Mouse (Mus musculus) hindlimb bud, embryonic 11.5 days (tissue): ENCODE measurements around the gene Olfr514.
"Not testable (repeated sequence)": the region's sequence is repeated elsewhere in the genome, so short reads cannot be mapped to it uniquely, and the experiment has no call there.

Experiments used
- DNase-seq: peaks from one replicate; pipeline ENCODE4 v3.0.0-alpha.2; 2012; ENCODE audit warnings: low read depth, low spot score; ENCODE audit errors: extremely low spot score

Olfr514 gene

DNA sequence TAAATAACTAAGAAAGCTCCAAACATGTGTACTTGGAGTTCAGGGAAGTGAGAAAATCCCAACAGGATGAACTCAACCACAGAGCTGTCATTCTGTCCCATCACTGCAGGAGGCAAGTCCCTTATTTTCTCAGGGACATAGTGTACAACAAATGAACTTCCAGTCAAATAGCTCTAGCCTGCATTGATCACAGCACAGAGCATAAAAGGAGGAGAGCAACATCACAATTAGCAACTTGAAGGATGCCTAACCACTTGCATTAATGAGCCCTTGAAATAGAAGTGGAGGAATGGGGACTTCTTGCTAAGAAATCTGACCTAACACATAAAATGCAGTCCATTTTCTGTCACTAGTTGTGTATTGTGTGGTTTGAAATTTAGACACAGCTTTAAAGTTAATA is at the start of gene Olfr514:
Olfr514 (minus strand) TSS at position 101 of the 400 bp plus-strand sequence.
- DNase-seq: no peak

DNA sequence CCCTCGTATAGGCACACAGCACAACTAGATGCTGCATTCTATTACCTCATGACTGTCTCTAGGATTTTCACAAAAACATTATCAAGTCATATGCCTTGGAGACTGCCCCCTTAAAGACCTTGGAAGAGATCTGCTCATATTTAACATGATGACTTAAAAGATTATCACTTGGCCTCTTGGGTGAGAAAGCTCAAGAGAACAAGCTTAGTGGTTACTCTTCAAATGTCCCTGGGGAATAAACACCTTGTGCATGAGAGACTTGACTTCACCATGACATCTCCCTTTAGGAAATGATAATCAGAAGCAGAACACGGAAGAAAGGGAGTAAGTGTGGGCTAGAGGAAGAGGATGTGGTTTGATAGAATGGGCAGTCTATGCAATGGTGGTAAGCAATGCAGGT is 46.5 kb upstream of the Olfr514 start, which contains the start of gene Olfr517:
Olfr517 (minus strand) TSS at position 101 of the 400 bp plus-strand sequence.
- DNase-seq: no peak

DNA sequence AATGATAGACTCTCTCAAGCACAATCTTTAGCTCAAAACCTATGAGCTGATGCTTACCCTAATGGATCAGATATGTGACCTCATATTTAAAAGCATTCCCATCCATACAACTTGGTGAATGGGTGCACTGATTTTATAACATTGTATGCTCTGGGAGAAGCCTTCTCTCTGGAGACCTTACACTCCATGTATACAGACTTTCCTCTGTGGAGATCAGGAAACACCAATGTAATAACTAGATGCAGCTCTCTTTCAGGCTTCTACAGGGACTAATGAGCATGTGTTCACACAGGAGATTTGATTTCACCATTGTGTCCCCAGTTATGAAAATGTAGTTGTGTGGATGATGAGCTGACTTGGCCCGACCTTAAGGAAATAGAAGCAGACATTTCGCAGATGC is 24.6 kb upstream of the Olfr514 start, which contains the start of gene Olfr516:
Olfr516 (minus strand) TSS at position 101 of the 400 bp plus-strand sequence.
- DNase-seq: no peak

- DNase-seq: not testable (repeated sequence)
Observed at GRCm38 (mm10) chr7:108814593-108815215, 11.1 kb downstream of the Olfr514 start.

GRCm38 (mm10) chr7:108797205-108797933 is 28.4 kb downstream of the Olfr514 start:
- DNase-seq: peak; percentile 98
